Mouse (Mus musculus) limb, embryonic 12.5 days (tissue): ENCODE measurements around the gene Ubc. TPM values are rescaled to one million over a fixed set of nuclear protein-coding genes. Genes with fewer than 3 reads are reported as not detected.

Source experiments
- ATAC-seq: fragments of 200-750 bp; cut with Nextera tagmentation; 2 replicates; pipeline ENCODE4 v1.8.0; 2017; ENCODE audit warnings: low read depth, moderate TSS enrichment; ENCODE audit not compliant: insufficient number of reproducible peaks, insufficient read depth, low FRiP score, low TSS enrichment
- H3K27ac ChIP-seq: fragments of 300-500 bp; sonication (generic); 2 replicates; pipeline ENCODE4 v1.5.1; 2016; ENCODE audit warnings: mild to moderate bottlenecking, moderate library complexity
- H3K27me3 ChIP-seq: fragments of 300-500 bp; sonication (generic); 2 replicates; pipeline ENCODE4 v1.6.1; 2016; ENCODE audit warnings: mild to moderate bottlenecking, moderate library complexity
- H3K36me3 ChIP-seq: fragments of 300-500 bp; sonication (generic); 2 replicates; pipeline ENCODE4 v1.6.1; 2016; ENCODE audit warnings: mild to moderate bottlenecking, moderate library complexity
- H3K4me1 ChIP-seq: fragments of 300-500 bp; sonication (generic); replicated peaks from 2 replicates; pipeline ENCODE4 v1.6.1; 2016
- H3K4me2 ChIP-seq: fragments of 300-500 bp; sonication (generic); 2 replicates; pipeline ENCODE4 v1.6.1; 2016; ENCODE audit warnings: mild to moderate bottlenecking, moderate library complexity
- H3K4me3 ChIP-seq: fragments of 300-500 bp; sonication (generic); replicated peaks from 2 replicates; pipeline ENCODE4 v1.5.1; 2016; ENCODE audit warnings: mild to moderate bottlenecking
- H3K9ac ChIP-seq: fragments of 300-500 bp; sonication (generic); replicated peaks from 2 replicates; pipeline ENCODE4 v1.6.1; 2016; ENCODE audit warnings: mild to moderate bottlenecking, moderate library complexity
- H3K9me3 ChIP-seq: fragments of 300-500 bp; sonication (generic); 2 replicates; pipeline ENCODE4 v1.6.1; 2016; ENCODE audit warnings: mild to moderate bottlenecking, moderate library complexity
- WGBS: fragments of 180-500 bp; shearing (Covaris S2); methylation state at CpG from one replicate; pipeline ENCODE4 v1.1.7; 2016; 5-methylcytosine and 5-hydroxymethylcytosine counted together
- polyA plus RNA-seq: library from polyadenylated mRNA; unstranded; fragments of >200 nt; fragmentation: Nextera tagmentation; extraction: Ambion mirVana; gene quantifications from 2 replicates; pipeline ENCODE4 v1.2.1, GENCODE M21; 2016

Ubc gene
- polyA plus RNA-seq, 1 experiment from 2014 or later = 1,024 TPM

DNA sequence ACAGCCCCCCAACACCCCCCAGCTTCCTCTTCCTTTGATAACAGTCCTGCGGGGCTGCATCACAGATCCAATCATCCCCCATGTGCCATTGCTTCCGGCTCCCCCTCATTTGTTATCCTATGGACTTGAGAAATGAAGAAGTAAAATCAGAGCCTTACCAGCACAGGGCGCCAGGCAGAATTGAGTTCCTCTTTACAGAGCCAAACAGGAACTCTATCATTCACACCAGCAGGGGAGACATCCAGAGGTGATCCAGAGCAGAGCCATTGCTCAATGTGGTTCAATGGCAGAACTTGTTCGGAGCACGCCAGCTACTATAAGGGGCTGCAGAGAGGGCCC is 31.8 kb downstream of the Ubc start:
- no peak overlapping the region for H3K4me2 ChIP-seq
- peaks cover 3% of the 10 kb centered on the region; the same call in 1 of the 2 replicates for H3K9me3 ChIP-seq
- peaks cover 13% of the 10 kb centered on the region for H3K4me1 ChIP-seq
- H3K27me3 ChIP-seq = no peaks in the 10 kb centered on the region
- no peak overlapping the region for H3K27ac ChIP-seq
- no peak overlapping the region for H3K4me3 ChIP-seq
- ATAC-seq = no peak
- H3K36me3 ChIP-seq = no peaks in the 10 kb centered on the region
- no peak overlapping the region for H3K9ac ChIP-seq
- 81% methylated on average over 5 of the region's 5 CpGs for WGBS

DNA sequence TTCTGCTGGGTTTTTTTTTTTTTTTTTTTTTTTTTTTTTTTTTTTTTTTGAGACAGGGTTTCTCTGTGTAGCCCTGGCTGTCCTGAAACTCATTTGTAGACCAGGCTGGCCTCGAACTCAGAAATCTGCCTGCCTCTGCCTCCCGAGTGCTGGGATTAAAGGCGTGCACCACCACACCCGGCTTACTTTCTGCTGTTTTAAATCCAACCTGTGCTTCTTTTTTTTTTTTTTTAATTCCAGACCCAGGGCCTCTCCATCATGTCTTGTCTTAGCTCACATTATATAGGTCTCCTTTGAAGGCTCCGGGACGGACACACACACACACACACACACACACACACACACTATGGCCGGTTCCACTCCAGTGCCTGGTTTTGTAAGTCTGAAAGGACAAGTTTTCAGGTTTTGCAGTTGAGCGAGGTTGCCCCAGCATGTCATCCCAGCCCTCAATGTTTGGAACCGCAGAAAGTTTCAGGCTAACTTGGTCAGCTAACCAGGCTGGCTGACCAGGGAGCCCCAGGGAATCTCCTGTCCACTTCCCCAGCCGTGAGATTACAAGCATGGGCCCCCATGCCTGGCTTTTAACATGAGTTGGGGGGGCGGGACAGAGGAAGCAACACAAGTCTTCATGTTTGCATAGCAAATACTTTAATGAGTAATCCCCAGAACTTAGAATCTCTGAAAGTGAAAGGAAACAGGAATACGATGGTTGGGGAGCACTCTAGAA is 32.3 kb downstream of the Ubc start:
- H3K9me3 ChIP-seq = peaks cover 8% of the 10 kb centered on the region; the same call in 1 of the 2 replicates
- H3K4me1 ChIP-seq = peaks cover 13% of the 10 kb centered on the region
- WGBS = 82% methylated on average over 12 of the region's 12 CpGs
- H3K27ac ChIP-seq = no peak overlapping the region
- no peak for ATAC-seq
- H3K4me2 ChIP-seq = no peak overlapping the region
- no peaks in the 10 kb centered on the region for H3K36me3 ChIP-seq
- H3K4me3 ChIP-seq = no peak overlapping the region
- no peak overlapping the region for H3K9ac ChIP-seq
- H3K27me3 ChIP-seq = no peaks in the 10 kb centered on the region

DNA sequence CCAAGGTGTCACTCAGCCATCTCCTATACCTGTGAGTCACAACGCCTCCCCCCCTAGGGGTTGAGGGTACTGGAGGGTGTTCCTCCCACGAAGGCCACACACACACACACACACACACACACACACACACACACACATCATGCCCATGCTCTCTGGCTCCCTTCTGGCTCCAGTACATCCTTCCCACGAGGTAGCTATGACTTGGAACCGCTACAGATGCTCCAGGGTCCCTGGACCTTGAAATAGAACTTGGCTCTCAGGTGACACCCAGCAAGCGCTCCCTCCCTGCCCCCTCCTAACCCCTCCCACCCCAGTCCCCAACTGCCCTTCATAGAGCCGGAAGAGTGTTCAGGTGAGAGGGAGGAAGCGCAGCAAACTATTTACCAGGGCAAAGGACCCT is 34.4 kb downstream of the Ubc start:
- no peak for ATAC-seq
- no peaks in the 10 kb centered on the region for H3K27me3 ChIP-seq
- WGBS = 44% methylated on average over 7 of the region's 7 CpGs

DNA sequence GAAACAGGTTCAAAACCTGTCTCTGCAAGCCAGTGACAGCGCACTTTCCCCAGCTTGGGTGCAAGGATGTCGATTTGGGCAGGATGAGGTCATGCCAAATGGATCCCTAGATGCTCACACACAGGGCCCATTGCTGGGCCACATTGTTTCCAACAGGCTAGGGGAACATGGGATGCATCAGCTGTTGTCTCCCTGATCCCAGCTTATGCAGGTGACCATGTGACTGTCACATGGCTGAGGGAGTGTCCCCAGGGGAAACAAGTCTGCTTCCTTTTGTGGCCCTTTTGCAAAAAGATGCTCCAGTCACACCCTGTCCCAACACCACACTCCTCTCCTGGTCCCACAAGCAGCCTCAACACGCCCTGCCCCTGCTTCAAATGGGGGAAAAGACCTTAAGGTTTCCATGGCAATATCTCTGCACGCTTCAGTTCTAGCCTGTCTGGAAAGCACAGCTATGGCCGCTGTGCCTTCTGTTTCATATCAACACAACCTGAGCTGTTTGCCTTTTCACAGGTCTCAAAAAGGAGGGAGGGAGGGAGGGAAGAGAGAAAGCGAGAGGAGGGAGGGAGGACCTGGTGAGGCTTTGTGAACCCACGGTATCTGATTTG is 35.0 kb downstream of the Ubc start:
- no peak overlapping the region for H3K4me3 ChIP-seq
- 45% methylated on average over 7 of the region's 7 CpGs for WGBS
- H3K9ac ChIP-seq = no peak overlapping the region
- H3K4me1 ChIP-seq = peaks cover 13% of the 10 kb centered on the region
- no peak overlapping the region for H3K27ac ChIP-seq
- H3K27me3 ChIP-seq = no peaks in the 10 kb centered on the region
- no peak overlapping the region for H3K4me2 ChIP-seq
- no peaks in the 10 kb centered on the region for H3K36me3 ChIP-seq
- no peak for ATAC-seq
- H3K9me3 ChIP-seq = peaks cover 9% of the 10 kb centered on the region; the same call in 1 of the 2 replicates

More for the DNA sequence above, 34.4 kb downstream of the Ubc start:
- Histone ChIP-seq H3K4me3 (no peak overlapping the region), H3K9ac (no peak overlapping the region), H3K36me3 (no peaks in the 10 kb centered on the region), H3K4me1 (peaks cover 13% of the 10 kb centered on the region), H3K9me3 (peaks cover 9% of the 10 kb centered on the region; the same call in 1 of the 2 replicates), H3K4me2 (no peak overlapping the region), H3K27ac (no peak overlapping the region)

DNA sequence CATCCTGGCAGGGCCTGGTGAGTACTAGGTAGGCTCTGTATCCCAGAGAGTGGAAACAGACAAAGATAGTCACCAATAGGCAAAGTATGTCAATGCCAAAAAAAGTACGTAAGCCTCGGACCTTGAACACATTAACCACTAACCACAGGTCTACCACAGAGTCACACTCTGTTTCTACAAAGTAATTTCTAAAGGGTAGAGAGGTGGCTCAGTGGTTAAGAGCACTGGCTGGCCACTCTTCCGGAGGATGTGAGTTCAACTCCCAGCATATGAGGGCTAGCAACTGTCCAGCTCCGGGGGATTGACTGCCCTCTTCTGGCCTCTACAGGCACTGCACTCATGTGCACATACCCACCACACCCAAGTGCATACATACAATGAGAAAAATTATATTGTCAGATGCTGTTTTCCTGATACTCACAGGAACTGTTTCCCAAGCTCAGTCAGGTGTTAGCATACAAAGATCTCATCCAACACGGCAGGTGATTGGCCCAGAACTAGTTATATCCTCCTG is 37.2 kb downstream of the Ubc start:
- 93% methylated on average over 5 of the region's 5 CpGs for WGBS
- ATAC-seq = no peak

DNA sequence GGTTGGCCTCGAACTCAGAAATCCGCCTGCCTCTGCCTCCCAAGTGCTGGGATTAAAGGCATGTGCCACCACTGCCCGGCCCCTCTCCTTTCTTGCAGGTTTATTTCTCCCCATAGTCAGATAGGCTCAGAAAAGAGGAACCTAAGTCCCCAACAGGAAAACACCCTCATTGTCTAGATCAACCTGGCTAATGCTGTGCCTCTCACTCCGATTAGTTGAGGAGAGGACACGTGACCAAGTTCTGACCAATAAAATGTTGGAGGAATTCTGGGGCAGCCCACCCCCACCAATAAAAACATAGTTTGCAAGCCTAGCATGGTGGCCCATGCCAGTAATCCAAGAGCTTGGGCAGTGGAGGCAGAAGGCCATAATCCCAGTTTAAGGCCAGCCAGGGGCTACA is 38.1 kb downstream of the Ubc start:
- no peak overlapping the region for H3K9ac ChIP-seq
- no peak overlapping the region for H3K4me2 ChIP-seq
- no peak overlapping the region for H3K27ac ChIP-seq
- no peak overlapping the region for H3K4me3 ChIP-seq
- H3K9me3 ChIP-seq = peaks cover 9% of the 10 kb centered on the region; the same call in 1 of the 2 replicates
- ATAC-seq = no peak
- H3K4me1 ChIP-seq = peaks cover 13% of the 10 kb centered on the region
- WGBS = 91% methylated on average over 5 of the region's 5 CpGs
- H3K27me3 ChIP-seq = no peaks in the 10 kb centered on the region
- no peaks in the 10 kb centered on the region for H3K36me3 ChIP-seq

More for the DNA sequence above, 37.2 kb downstream of the Ubc start:
- Histone ChIP-seq H3K4me3 (no peak overlapping the region), H3K4me2 (no peak overlapping the region), H3K9ac (no peak overlapping the region), H3K27me3 (no peaks in the 10 kb centered on the region), H3K4me1 (peaks cover 13% of the 10 kb centered on the region), H3K36me3 (no peaks in the 10 kb centered on the region), H3K27ac (no peak overlapping the region), H3K9me3 (peaks cover 9% of the 10 kb centered on the region; the same call in 1 of the 2 replicates)

DNA sequence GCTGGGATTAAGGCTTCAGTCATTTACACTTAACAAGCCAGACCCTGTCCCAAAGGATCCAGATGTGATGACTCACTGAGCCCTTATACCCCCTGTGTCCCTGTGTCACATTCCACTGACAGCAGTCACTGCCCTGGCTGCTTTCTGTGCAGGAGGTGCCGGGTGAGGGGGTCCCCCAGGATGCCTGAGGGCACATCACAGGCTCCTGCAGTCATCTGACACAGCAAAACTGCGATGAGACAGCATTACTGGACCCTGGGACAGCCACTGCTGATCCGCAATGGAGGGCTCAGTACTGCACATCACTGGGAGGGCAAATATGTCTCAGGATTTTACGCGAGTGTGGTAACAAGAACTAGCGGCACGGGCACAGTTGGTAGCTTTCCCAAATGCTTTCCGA is 38.9 kb downstream of the Ubc start:
- Histone ChIP-seq H3K27me3 (no peaks in the 10 kb centered on the region), H3K9me3 (peaks cover 9% of the 10 kb centered on the region; the same call in 1 of the 2 replicates), H3K4me3 (no peak overlapping the region), H3K4me2 (no peak overlapping the region), H3K27ac (no peak overlapping the region), H3K4me1 (peaks cover 11% of the 10 kb centered on the region), H3K9ac (no peak overlapping the region), H3K36me3 (no peaks in the 10 kb centered on the region)
- no peak for ATAC-seq
- WGBS = 78% methylated on average over 8 of the region's 8 CpGs

DNA sequence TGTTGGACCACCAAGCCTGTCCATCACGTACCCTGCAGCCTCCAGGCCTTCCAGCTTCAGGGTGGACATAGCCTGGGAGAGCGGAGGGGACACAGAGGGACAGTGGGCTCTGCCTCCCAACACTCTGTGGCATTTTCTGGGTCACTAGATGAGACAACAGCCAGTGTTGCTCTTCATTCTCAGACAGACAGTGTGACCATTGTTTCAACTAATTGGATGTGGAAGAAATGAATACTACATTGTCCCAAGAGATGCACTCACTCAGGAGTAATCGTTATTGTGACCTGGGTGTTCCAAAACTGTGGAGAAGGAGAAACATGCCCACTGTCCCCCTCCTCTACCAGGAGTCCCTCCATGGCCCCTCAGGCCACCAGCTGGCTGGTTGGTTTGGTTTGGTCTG is 40.6 kb downstream of the Ubc start:
- H3K4me1 ChIP-seq = no peaks in the 10 kb centered on the region
- 85% methylated on average over 3 of the region's 3 CpGs for whole genome bisulfite sequencing
- no peak overlapping the region for H3K4me2 ChIP-seq
- no peak for ATAC-seq
- H3K27me3 ChIP-seq = no peaks in the 10 kb centered on the region
- H3K36me3 ChIP-seq = no peaks in the 10 kb centered on the region
- no peak overlapping the region for H3K27ac ChIP-seq
- no peak overlapping the region for H3K9ac ChIP-seq
- H3K4me3 ChIP-seq = no peak overlapping the region
- H3K9me3 ChIP-seq = peaks cover 9% of the 10 kb centered on the region; the same call in 1 of the 2 replicates

DNA sequence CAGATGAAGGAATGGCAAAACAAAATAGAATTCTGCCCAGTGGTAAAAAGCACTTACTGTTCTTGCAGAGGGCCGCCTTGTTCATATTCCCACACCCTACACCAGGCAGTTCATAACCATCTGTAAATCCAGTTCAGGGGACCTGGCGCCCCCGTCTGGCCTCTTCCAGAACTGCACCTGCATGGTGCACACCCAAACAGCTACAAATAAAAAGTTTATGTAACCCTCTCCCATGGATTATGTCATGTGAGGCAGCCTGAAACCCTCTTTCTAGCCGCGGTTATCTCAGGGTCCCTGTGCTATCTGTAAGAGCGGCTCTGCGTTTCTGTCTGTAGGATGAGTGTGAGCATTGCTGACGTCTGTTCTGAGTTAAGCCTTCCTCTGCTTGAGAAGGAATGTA is 41.5 kb downstream of the Ubc start:
- ATAC-seq = no peak
- Histone ChIP-seq H3K4me2 (no peak overlapping the region), H3K9me3 (peaks cover 8% of the 10 kb centered on the region; the same call in 1 of the 2 replicates), H3K4me1 (no peaks in the 10 kb centered on the region), H3K27me3 (no peaks in the 10 kb centered on the region), H3K9ac (no peak overlapping the region), H3K4me3 (no peak overlapping the region), H3K36me3 (no peaks in the 10 kb centered on the region), H3K27ac (no peak overlapping the region)
- WGBS = 33% methylated on average over 8 of the region's 8 CpGs

DNA sequence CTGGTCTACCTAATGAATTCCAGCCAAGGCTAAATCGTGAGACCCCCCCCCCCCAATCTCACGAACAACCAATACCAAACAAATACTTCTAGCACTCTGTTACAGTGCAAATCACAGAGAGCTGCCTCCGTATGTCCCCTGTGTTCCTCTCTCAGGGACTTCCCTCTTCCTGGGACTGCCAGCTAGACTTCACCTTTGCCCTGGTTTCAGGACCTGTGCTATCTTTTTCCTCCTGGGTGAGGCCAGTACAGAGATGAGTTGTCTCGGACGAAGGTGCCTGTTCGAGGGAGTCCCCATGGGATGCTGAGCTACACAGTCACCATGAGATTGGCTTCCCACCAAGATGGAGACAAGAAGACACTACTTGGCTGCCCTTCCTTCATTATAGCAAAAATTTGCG is 41.9 kb downstream of the Ubc start:
- no peak overlapping the region for H3K27ac ChIP-seq
- H3K9ac ChIP-seq = no peak overlapping the region
- H3K4me1 ChIP-seq = no peaks in the 10 kb centered on the region
- H3K36me3 ChIP-seq = no peaks in the 10 kb centered on the region
- no peak overlapping the region for H3K4me2 ChIP-seq
- ATAC-seq = no peak
- no peak overlapping the region for H3K4me3 ChIP-seq
- WGBS = 81% methylated on average over 7 of the region's 7 CpGs
- peaks cover 4% of the 10 kb centered on the region; the same call in 1 of the 2 replicates for H3K9me3 ChIP-seq
- H3K27me3 ChIP-seq = no peaks in the 10 kb centered on the region

DNA sequence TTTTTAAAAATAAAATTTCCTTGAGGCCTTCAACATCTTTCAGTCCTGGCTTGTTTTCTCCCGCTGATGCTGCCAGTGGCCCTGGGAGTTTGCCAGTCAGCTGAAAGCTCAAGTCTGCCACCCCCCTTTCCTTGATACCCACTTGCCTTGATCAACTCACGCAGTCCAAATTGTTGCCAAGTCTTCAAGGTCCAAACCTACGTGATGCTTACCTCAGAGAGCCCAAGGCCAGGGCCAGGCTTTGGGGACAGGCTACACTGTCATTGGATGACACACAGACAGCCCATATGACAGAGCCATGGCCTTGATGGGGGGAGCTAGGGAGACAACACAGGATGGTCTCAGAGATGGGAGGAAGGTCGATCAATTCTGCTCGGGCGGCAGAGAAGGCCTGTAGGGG is 45.7 kb downstream of the Ubc start:
- H3K9ac ChIP-seq = no peak overlapping the region
- no peak for ATAC-seq
- peaks cover 17% of the 10 kb centered on the region for H3K4me1 ChIP-seq
- no peak overlapping the region for H3K27ac ChIP-seq
- 90% methylated on average over 6 of the region's 6 CpGs for WGBS
- no peaks in the 10 kb centered on the region for H3K36me3 ChIP-seq
- H3K9me3 ChIP-seq = no peaks in the 10 kb centered on the region
- peaks cover 9% of the 10 kb centered on the region for H3K27me3 ChIP-seq
- H3K4me3 ChIP-seq = no peak overlapping the region
- H3K4me2 ChIP-seq = no peak overlapping the region
